Mouse (Mus musculus) ES-CJ7 (cell line): Measurements from ENCODE around the gene Cct6b.
"Not testable (repeated sequence)": the region's sequence is repeated elsewhere in the genome, so short reads cannot be mapped to it uniquely, and the experiment has no call there.

Experiments used
- DNase-seq: peaks from one replicate; pipeline ENCODE4 v3.0.0; 2011; ENCODE audit warnings: low read depth, low spot score

Gene Cct6b

DNA sequence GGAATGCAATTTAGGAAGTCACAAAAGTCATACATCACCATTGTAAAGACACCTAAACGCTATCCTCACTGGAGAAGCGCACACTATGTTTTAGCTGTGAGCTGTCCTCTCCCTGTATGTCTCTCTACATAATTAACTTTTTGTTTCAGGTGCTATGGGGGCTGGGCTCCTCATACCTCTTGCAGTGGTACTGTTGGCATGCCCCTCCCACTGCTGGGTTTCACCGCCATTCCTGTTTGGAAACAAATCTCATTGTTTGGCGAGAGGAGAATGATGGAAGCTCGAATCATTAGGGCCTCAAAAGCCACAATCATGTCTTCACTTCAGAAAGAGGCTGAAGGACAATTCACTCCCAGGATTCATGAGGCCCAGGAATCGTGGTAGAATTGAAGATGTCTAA is 59.0 kb downstream of the Cct6b start:
- DNase-seq: no peak

DNA sequence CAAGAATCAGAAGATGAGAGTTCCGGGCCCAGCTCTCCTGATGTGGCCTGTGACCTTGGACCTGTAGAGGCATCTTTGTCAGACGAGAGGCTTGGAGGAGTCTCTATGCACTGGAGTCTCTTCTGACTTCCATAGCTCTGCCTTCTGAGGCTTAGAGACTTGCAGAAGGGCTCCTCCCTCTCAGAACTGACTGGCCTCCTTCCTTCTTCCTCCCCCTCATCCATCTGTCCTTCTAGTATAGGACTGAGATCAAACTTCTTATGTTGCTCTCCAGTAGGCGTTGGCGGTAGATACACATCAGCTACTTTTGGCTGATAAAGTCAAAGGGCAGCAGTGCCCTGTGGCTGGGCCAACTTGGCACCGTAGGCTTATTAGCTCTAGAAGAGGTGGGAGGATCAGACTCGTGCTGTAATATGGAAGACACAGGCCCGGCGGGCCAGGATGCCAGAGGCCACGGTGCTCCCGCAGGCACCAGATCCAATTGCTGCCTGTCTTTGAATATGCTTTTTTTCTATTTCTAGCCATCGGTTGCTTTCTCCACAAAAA is 64.2 kb downstream of the Cct6b start:
- no peak for DNase-seq

DNA sequence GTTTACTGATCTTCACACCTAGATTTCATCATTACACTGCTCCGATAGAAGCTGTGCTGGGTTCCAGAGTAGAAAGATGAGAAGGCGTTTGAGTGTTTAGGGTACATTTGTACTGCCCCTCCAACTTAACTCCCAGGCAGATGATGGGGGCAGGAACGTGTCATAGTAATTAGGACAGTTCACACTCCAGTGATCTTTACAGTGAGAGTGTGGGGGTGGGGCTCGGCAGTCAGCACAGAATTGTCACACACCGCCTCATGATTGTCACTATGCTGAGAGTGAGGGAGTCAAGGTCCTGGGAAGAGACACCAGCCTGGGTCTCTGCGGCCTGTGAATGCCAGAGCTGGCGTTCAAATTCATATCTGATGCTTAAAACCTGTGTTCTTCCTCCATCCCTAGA is 68.2 kb downstream of the Cct6b start:
- DNase-seq: no peak

DNA sequence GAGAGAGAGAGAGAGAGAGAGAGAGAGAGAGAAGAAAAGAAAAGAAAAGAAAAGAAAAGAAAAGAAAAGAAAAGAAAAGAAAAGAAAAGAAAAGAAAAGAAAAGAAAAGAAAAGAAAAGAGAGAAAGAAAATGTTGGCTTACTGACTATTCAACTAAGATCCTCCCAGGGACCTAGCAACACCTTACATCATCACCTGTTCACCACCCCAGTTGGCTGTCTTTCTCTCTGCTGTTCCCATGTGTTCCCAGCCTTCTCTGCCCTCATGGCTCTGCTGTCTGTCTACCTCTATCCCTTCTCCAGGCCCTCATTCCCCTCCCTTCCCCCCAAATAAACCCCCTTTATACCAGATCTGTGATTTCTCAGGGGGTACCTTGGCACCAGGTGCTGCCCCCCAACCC is 69.2 kb downstream of the Cct6b start:
- not testable (repeated sequence) for DNase-seq

DNA sequence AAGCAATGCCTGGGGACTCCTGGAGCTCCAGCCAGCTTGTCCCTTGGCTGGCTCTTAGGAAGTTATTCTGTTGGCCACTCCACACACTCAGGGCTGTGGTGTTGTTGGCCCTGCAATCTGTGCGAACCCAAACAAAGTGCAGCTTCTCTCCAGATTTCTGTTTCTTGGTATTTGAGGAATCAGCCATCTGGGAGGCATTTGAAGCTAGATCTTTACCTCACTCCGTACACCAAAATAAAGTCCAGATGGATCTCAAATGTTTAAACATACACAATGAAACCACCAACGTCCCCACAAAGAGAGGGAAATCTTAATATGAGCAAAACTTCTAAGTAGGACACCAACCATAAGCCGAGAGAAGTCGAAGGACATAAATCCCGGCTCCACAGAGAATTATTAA is 71.5 kb downstream of the Cct6b start:
- no peak for DNase-seq

DNA sequence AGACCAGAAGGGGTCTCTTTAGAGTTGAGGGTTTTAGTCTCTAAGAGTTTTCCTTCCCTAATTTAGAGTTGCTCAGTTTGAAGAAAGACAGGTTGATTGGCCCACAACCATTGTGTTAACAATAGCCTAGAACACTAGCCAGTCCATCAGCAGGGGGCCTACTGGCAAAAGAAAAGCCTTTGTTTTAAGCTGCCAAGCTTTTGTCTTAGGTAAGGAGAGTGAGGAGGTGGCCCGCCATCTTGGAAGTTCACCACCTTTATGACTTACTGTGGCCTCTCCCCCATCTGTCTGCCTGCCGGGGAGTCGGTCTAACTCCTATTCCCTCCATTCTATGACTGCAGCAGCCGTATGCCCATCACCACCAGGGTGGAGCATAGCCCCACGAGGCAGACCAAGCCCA is 73.6 kb downstream of the Cct6b start:
- peak; percentile 71 for DNase-seq

DNA sequence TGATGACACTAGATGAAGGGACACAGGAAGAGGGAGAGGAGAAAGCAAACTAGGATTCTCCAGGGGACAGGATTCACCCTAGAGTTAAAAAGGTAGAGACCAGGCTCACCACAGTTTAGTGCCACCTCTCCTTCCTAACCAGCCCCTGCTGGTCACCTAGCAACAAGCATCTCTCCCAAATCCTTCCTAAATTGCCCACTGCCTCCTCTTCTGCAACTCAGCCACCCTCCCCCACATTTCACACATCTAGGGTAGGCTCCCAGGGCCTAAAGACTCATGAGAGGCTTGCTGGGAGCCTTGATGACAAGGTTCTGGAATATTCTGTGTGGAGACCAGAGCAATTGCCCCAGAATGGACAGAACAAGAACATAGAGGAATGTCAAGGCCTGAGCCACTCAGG is 76.5 kb downstream of the Cct6b start:
- DNase-seq: no peak

DNA sequence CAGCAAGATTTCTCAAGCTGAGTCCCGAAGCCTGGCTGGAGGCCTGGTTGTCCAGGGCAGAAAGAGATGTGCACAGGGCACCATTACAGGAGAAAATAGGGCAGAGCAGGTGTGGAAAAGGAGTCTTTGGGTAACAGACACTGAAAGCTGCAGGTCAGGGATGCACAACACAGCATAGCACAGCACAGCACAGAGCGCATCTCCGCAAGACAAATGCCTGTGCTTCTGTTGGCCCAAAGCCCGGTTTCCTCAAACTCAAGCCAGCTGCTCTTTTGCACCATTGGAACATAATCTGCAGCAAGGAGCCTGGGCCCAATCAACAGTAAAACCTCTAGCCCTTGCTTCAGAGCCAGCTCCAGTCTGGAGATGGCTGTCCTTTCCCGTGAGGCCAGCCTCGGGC is 79.4 kb downstream of the Cct6b start:
- no peak for DNase-seq

DNA sequence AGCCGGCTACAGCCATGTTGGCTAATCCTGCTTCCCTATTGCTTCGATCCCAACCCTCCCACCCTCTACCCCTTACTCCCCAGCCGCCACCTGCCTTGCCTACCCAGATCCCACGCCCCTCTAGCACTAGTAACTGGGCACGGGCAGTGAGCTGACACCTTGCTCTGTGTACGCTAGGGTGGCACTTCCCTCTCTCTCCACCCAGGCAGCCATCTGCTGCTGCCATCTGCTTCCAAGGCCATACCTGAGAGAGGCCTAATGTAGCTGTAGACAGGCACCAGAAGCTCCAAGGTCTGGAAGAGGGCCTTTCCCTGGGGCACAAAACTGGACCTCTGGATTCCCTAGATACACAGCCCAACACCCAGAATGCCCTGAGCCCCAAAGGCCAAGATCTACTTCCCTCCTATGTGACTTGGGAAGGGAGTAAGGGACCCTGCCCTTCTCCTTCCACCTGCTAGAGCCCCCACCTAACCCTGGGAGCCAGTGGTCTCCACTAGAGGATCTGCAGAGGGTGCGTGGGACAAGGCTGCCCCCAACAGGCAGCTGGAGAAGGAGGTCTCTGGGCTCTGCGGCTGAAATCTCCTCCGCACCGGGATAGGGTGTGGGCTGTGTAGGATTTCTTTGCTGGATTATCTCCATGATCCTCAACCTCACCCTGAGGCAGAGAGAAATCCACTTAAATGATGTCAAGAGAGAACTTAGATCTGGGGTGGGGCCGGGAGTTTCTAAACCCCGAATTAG is 80.2 kb downstream of the Cct6b start:
- DNase-seq: peak; percentile 35

DNA sequence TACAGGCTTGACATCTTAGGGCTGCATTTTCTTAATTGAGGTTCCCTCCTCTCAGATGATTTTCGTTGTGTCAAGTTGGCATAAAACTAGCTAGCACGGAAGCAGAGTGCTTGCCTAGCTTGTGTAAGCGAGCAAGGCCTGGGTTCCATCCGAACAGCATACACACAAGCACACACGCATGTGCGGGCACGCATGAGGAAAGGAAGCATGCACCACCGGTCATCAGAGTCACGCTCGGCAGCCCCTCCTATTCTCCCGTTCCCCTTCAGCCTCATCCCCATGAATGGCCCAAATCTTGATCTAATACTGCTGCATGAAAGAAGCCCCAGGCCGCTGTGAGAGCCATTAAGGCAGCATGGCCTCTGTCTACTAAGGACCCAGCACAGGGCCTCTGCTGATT is 85.6 kb downstream of the Cct6b start:
- DNase-seq: no peak
